Mouse (Mus musculus) CD4-positive helper T cell, adult 2 months (primary cell): Measurements from ENCODE around the gene Gm15448.
"Not testable (repeated sequence)": the region's sequence is repeated elsewhere in the genome, so short reads cannot be mapped to it uniquely, and the experiment has no call there.

Experiments used
- DNase-seq: peaks from one replicate; pipeline ENCODE4 v3.0.0-alpha.2; 2012; ENCODE audit warnings: low read depth, missing footprints, low spot score

Gm15448 gene

GRCm38 (mm10) chr7:3825599-3825998 lies at the start of gene Gm15448:
Gene Gm15448 (minus strand): TSS chr7:3825687.
- DNase-seq: not testable (repeated sequence)

GRCm38 (mm10) chr7:3875032-3875431 lies 49.5 kb upstream of the Gm15448 start:
- DNase-seq: not testable (repeated sequence)

- DNase-seq: not testable (repeated sequence)
These were observed 19.5 kb upstream of the Gm15448 start, which contains the start of gene Pira2 for GRCm38 (mm10) chr7:3844951-3845350. Gene Pira2 (minus strand): TSS chr7:3845051.

- not testable (repeated sequence) for DNase-seq
These were observed 12.4 kb upstream of the Gm15448 start for GRCm38 (mm10) chr7:3837854-3838253.

- not testable (repeated sequence) for DNase-seq
These were observed 5.1 kb upstream of the Gm15448 start for GRCm38 (mm10) chr7:3830633-3831032.

- DNase-seq: not testable (repeated sequence)
These were observed 13.6 kb downstream of the Gm15448 start for GRCm38 (mm10) chr7:3811912-3812311.

GRCm38 (mm10) chr7:3802935-3803334 lies 22.6 kb downstream of the Gm15448 start:
- not testable (repeated sequence) for DNase-seq

- not testable (repeated sequence) for DNase-seq
These were observed 25.5 kb downstream of the Gm15448 start for GRCm38 (mm10) chr7:3799940-3800339.

- DNase-seq: not testable (repeated sequence)
These were observed 29.2 kb downstream of the Gm15448 start for GRCm38 (mm10) chr7:3796286-3796685.
